Mouse (Mus musculus): ENCODE data around the gene Sim2. TPM values are rescaled to one million over a fixed set of nuclear protein-coding genes. Genes with fewer than 3 reads are reported as not detected.

Gene Sim2
- total RNA-seq, 2 experiments from 2014 or later, result 0.30 to 0.47 TPM

DNA sequence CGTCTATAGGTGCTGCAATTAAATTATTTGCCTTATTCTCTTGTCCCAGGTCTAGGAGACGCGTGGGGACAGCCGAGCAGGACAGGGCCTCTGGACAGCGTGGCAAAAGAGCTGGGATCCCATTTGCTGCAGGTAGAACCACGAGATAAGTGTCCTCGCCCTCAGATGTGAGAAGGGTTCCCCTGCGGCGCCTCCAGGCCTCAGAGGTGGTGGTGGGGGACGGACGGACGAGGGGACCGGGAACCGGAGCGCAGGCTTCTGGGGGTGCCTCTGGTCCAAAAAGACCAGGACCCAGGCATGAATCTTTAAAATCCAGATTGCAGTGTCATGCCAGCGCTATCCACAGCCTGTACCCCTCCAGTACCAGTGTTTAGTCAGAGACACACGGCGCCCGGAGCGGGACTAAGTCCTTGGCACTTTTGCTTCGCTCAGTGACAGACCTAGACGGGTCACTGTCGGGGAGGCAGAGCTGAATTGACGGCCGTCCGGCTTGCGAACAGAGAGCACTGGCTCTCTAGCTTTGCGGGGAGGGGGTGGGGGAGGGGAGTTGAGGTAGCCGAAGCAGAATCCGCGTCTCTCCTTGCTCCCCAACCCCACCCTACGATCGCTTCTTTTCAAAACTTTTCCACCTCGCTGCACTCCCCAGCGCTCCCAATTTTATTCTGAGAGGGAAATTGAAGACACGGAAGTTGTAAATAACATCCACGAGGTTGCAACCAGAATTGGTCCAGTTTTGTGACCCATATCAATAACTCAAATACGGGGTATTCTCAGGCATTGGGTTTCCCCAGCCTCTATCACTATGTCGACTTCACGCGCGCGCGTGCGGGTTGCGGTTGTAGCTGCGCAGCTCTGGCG, 9.7 kb downstream of the Sim2 start:
- no peak for DNase-seq (ENCODE audit: low spot score in 2 of 2)

DNA sequence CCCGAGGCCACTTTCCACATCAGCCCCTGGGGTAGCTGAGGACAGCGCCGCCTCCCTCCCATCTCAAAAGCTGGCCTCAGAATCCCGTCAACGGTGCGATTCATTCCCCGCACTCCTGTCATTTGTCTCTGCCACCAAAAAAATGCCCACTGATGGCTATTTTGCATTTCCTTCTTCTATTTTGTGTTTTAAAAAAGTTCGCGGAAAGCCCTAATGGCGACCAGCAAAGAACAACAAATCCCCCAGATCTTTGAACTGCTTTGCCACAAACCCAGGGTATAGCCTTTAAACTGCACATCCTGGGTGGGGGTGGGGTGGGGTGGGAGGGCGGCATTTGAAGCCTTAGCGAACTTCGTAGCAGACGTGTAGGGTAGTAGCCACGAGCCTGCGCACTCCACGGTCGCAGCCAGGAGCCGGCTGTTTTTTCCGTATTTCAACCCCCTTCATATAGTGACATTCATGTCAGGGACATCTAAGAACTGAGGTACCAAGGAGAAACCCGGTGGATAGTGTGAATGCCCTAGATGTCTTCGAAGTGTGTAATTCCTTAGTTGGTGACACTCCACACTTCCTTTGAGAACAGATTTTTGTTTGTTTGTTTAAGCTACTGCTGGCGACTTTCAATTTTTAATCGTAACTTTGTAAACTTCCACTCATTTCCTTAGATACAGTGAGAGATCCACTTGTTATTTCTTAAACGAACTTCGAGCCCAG, 10.5 kb downstream of the Sim2 start:
- no peak for DNase-seq (ENCODE audit: low spot score in 2 of 2)

DNA sequence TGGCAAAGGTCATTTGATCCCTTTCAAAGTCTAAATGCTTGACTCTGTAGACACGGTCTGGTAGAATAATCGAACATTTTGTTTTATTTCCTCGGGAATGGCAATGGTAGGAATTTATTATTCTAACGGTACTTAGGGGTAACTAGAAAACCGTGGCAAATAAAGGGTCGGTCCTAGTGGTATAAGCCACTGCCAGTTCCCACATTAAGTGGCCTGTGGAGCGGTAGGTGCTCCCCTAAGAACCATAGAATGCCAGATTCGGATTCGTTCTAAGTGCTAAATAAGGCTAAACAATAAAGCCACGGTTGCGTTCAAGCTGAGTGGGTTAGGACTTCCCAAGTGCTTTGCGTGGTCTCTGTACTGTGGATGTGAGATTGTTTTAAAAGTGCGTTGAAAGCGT, 11.7 kb downstream of the Sim2 start:
- no peak for DNase-seq (ENCODE audit: low spot score in 2 of 2)

- no peak for DNase-seq (ENCODE audit: low spot score in 2 of 2)
Measured at GRCm38 (mm10) chr16:94097724-94098455, 13.2 kb downstream of the Sim2 start.

DNA sequence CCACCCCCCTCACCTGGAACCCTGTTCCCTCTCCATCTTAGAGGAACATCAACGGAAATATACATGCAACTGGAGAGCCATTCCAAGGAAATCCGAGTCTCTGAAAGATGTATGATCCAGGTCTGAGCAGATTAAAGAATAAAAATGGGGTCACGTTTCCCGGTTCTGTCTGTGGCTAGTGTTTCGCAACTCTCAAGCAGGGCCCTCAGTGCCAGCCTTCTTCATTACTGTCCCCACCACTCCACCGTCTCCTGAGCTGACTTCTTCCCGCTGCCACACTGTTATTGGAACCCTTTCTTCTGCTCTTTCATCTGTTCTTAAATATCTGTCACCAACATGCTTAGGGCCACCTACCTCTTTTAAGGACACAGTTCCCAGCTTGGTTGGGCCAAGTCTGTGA, 28.4 kb downstream of the Sim2 start:
- DNase-seq (ENCODE audit: low spot score in 2 of 2), result no peak

DNA sequence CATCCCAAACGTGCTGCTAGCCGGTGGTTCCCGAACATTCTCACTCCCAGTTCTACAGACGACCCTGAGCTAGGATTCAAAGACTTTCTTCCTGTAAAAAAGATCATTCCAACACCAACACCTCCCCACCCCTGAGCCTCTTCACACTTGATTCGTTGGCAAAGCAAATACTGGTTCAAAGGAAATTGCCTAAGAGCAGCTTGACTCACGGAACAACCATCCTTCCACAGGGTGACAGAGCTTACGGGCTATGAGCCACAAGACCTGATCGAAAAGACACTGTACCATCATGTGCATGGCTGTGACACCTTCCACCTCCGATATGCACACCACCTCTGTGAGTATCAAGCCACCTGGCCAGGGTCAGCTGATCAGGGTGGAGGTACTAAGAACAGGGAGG, 30.0 kb downstream of the Sim2 start:
- no peak for DNase-seq (ENCODE audit: low spot score in 2 of 2)

DNA sequence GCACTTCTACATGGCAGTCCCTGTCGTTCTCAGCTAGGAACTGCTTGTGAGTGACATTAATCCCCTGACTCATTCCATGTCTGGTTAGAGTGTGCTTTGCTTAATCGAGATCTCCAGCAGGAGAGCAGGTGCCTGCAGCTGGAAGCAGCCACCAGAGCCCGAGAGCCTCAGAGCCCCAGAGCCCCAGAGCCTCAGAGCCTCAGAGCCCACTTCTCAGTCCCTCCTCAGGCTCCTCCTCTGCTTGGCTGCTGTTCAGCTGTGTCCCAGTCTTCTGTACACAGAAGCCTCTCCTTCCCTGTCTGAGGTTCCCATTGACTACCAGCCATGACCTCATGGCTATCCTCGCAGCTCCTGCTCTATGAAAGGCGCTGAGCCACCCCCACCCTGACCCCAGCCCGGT, 32.6 kb downstream of the Sim2 start:
- DNase-seq (ENCODE audit: low spot score in 2 of 2), result no peak

- no peak for DNase-seq (ENCODE audit: low spot score in 2 of 2)
Measured at GRCm38 (mm10) chr16:94118394-94118793, 33.7 kb downstream of the Sim2 start.

- no peak for DNase-seq (ENCODE audit: low spot score in 2 of 2)
Measured at GRCm38 (mm10) chr16:94122347-94122746, 37.6 kb downstream of the Sim2 start.

GRCm38 (mm10) chr16:94123247-94123646, 38.5 kb downstream of the Sim2 start:
- peak in 1 of 2 experiments; percentile 24 for DNase-seq (ENCODE audit: low spot score in 2 of 2)

DNA sequence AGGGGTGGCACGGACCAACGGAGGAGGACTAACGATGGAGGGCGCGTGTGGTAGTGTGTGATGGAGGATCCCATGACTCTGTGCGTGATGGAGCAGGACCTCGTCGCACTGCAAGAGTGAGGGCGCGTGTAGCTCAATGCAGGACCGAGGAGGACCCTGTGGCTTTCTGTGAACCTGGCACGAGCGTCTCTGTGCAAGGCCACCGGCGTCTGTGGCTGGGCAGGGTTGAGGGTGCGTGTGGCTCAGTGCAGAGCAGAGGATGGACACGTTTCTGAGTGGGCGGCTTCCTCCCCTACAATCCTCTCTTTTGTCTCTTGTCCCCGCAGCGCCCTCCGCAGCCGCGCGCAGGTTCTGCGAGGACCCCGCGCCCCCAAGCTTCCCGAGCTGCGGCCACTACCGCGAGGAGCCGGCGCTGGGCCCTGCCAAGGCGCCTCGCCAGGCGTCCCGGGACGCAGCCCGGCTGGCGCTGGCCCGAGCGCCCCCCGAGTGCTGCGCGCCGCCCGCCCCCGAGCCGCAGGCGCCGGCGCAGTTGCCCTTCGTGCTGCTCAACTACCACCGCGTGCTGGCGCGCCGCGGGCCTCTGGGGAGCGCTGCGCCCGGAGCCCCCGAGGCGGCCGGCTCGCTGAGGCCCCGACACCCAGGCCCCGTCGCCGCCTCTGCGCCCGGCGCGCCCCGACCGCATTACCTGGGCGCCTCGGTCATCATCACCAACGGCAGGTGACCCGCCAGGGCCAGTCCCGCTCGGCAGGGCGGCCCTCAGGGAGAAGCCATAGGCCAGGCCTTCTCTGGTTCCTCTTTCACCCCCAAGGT, 40.6 kb downstream of the Sim2 start:
- DNase-seq (ENCODE audit: low spot score in 2 of 2), result peak in 1 of 2 experiments; percentile 31

DNA sequence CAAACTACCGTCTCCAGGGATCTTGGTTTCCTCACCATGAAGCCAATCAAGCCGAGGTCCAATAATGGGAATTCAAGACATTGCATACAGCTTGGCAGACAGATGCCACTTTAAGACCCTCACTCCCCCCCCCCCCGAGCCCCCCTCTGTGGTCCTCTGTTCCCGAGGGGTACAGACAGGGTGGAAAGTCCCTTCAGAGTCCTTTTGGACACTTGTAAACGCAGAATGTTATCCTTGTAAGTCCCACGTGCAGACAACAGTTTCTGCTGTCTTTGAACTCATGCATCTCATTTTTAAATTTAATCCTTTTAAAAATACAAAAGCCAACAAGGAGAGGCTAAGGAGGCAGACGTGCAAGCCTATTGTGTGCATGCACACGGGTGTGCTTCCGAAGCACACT, 41.5 kb downstream of the Sim2 start:
- DNase-seq (ENCODE audit: low spot score in 2 of 2), result no peak

DNA sequence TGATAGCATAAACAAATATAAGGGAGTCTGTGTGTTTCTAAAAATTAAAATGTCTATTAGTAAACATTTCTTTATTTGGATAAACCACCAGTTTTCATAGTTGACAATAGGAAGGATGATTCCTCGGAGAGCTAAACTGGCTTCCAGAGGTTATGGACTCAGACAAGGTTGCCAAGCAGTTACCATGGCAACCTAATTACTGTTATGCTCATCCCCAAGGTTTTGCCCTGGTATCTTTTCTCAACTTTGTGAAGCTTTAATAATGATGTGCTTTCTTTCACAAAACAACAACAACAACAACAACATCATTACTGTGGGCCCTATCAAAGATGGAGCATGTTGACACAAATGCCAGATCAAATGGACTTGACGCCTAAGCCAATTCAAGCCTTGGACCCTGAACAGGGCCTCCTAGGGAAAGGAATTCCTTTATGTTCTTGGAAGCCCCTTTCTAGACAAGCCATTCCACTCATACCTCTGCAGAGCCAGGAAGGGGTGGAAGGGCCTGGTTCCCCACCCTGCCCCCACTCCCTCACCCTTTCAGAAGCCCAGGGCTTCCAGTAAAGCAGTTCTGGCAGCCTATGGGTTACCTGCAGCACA, 43.6 kb downstream of the Sim2 start:
- no peak for DNase-seq (ENCODE audit: low spot score in 2 of 2)

GRCm38 (mm10) chr16:94134218-94134617, 49.5 kb downstream of the Sim2 start:
- DNase-seq (ENCODE audit: low spot score in 2 of 2), result no peak

GRCm38 (mm10) chr16:94140746-94141145, 56.0 kb downstream of the Sim2 start:
- peak in 1 of 2 experiments; percentile 55 for DNase-seq (ENCODE audit: low spot score in 2 of 2)

DNA sequence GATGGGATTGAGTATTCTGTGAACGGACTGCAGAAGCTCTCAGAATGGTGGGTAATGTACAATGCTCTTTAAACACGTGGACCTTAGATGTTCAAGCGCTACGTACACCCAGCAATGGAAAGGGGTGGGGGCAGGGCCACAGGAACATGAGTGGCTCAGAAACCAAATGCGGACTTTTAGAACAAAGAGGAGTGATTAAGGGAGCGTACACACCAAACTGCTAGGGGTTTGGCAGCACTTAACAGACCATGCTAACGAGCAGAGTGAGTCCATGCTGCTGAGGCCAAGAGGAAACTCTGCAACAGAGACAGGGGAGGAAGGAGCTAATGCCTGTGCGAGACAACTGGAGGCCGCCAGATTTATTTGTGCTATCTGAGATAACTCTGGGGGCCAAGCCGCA, 58.6 kb downstream of the Sim2 start:
- peak in 1 of 2 experiments; percentile 20 for DNase-seq (ENCODE audit: low spot score in 2 of 2)

- no peak for DNase-seq (ENCODE audit: low spot score in 2 of 2)
Measured at GRCm38 (mm10) chr16:94148139-94148538, 63.4 kb downstream of the Sim2 start.

- DNase-seq (ENCODE audit: low spot score in 2 of 2), result no peak
Measured at GRCm38 (mm10) chr16:94150125-94151103, 65.7 kb downstream of the Sim2 start.

GRCm38 (mm10) chr16:94155041-94155653, 70.4 kb downstream of the Sim2 start:
- DNase-seq (ENCODE audit: low spot score in 2 of 2), result peak; percentile 54 to 73
